Comparison of ENCODE assay signal across 10 mouse cellular contexts in genomic region chr11:59305821-59306215, GRCm38 (mm10). TPM values are rescaled to one million over a fixed set of nuclear protein-coding genes. Genes with fewer than 3 reads are reported as not detected.
A peak's percentile ranks its signal among the peaks of the same experiment; 100 is the strongest.
DNase-seq lines count a peak whose midpoint lies in the region; ATAC-seq and TF ChIP-seq lines count a peak whose summit lies in the region.
"Had no signal": no experiment of that assay in that cellular context is flagged by ENCODE, and none has a peak within 500 bp of the region (broad histone marks: within the 10 kb centered on the region; RNA-seq: fewer than 3 reads in every experiment).

No protein-coding gene starts in this region.

- no peaks in the 10 kb centered on the region for H3K36me3 ChIP-seq in heart, embryonic 14.5 days (ENCODE audit: control insufficient read depth, insufficient read depth, low read length)
- H3K36me3 ChIP-seq in heart, adult 2 months (ENCODE audit: control insufficient read depth, insufficient read depth, low read length) = no peaks in the 10 kb centered on the region
- H3K36me3 ChIP-seq in ES-Bruce4 (ENCODE audit: control insufficient read depth, insufficient read depth, low read length, poor library complexity, severe bottlenecking) = no peaks in the 10 kb centered on the region
- H3K36me3 ChIP-seq in forebrain, embryonic 11.5 days (ENCODE audit: control insufficient read depth, insufficient read depth, low read length) = no peaks in the 10 kb centered on the region
- no peaks in the 10 kb centered on the region for H3K36me3 ChIP-seq in limb, embryonic 12.5 days

- no peak for ATAC-seq in heart, embryonic 14.5 days (ENCODE audit: insufficient number of reproducible peaks, insufficient read depth, low FRiP score, low read depth)
- ATAC-seq in forebrain, embryonic 11.5 days (replicated peaks; ENCODE audit: low FRiP score) = no peak
- no peak for ATAC-seq in limb, embryonic 12.5 days (ENCODE audit: insufficient number of reproducible peaks, insufficient read depth, low FRiP score, low TSS enrichment, low read depth)
- no peak for ATAC-seq in erythroid progenitor cell, adult 5-6 weeks (replicated peaks; ENCODE audit: low FRiP score, poor library complexity, severe bottlenecking)
- ATAC-seq: inflammation-experienced regulatory T-cells, adult 6 months had no signal

- no peak overlapping the region for H3K27ac ChIP-seq in heart, embryonic 14.5 days (replicated peaks in 1 of 2; ENCODE audit: control insufficient read depth in 1 of 2, insufficient read depth in 1 of 2, low read depth in 2 of 2, low read length in 2 of 2)
- no peak overlapping the region for H3K27ac ChIP-seq in heart, adult 2 months
- no peak overlapping the region for H3K27ac ChIP-seq in ES-Bruce4 (ENCODE audit: insufficient read depth, low read length)
- no peak overlapping the region for H3K27ac ChIP-seq in forebrain, embryonic 11.5 days (ENCODE audit: low read depth, low read length)
- no peak overlapping the region for H3K27ac ChIP-seq in limb, embryonic 12.5 days

- peak overlapping the region in 1 of 2 experiments; percentile 65; a peak in 1 of 4 replicates for H3K4me3 ChIP-seq in heart, embryonic 14.5 days (ENCODE audit: control insufficient read depth in 1 of 2, insufficient read depth in 1 of 2, low read depth in 1 of 2, low read length in 2 of 2)
- H3K4me3 ChIP-seq in heart, adult 2 months = no peak overlapping the region; the same call in 1 of the 2 replicates
- peak overlapping the region; percentile 65 for H3K4me3 ChIP-seq in ES-Bruce4 (ENCODE audit: low read depth, low read length)
- H3K4me3 ChIP-seq in forebrain, embryonic 11.5 days (ENCODE audit: low read depth, low read length) = no peak overlapping the region
- peak overlapping the region; percentile 69 for H3K4me3 ChIP-seq in limb, embryonic 12.5 days (replicated peaks)

- no peak overlapping the region for H3K9ac ChIP-seq in heart, embryonic 14.5 days (ENCODE audit: low read length)
- H3K9ac ChIP-seq in heart, adult 2 months (ENCODE audit: low read depth, low read length) = no peak overlapping the region
- peak overlapping the region; percentile 87; the same call in 1 of the 2 replicates for H3K9ac ChIP-seq in ES-Bruce4 (ENCODE audit: low read depth, poor library complexity, severe bottlenecking)
- no peak overlapping the region for H3K9ac ChIP-seq in forebrain, embryonic 11.5 days (ENCODE audit: low read length)
- H3K9ac ChIP-seq in limb, embryonic 12.5 days (replicated peaks) = 0 out of 2 replicates have a peak overlapping the region, but pooled peaks have one; percentile 40

- peak overlapping the region; percentile 95 for H3K4me2 ChIP-seq in heart, embryonic 14.5 days (ENCODE audit: low read length)
- peak overlapping the region; percentile 78; the same call in 1 of the 2 replicates for H3K4me2 ChIP-seq in forebrain, embryonic 11.5 days (ENCODE audit: low read depth, low read length, severe bottlenecking)
- H3K4me2 ChIP-seq in limb, embryonic 12.5 days = peak overlapping the region; percentile 92

- no peaks in the 10 kb centered on the region for H3K79me2 ChIP-seq in heart, adult 2 months (replicated peaks; ENCODE audit: control insufficient read depth, insufficient read depth, low read length)

- intact Hi-C loops in heart, adult 2 months (cut with DNase I) = loop anchor here (5.0 kb wide), 2 partner anchors 61 to 261 kb away; no protein-coding TSS in a partner anchor

- peaks cover 11 to 30% of the 10 kb centered on the region in 2 experiments; a peak in 3 of 4 replicates for H3K4me1 ChIP-seq in heart, embryonic 14.5 days (ENCODE audit: control insufficient read depth in 2 of 2, insufficient read depth in 2 of 2, low read length in 2 of 2)
- peaks cover 2% of the 10 kb centered on the region; the same call in 1 of the 2 replicates for H3K4me1 ChIP-seq in heart, adult 2 months (ENCODE audit: control insufficient read depth, insufficient read depth, low read length)
- peaks cover 5% of the 10 kb centered on the region for H3K4me1 ChIP-seq in ES-Bruce4 (ENCODE audit: control insufficient read depth, insufficient read depth, low read length)
- H3K4me1 ChIP-seq in forebrain, embryonic 11.5 days (replicated peaks; ENCODE audit: control insufficient read depth, insufficient read depth, low read length) = peaks cover 26% of the 10 kb centered on the region
- peaks cover 50% of the 10 kb centered on the region for H3K4me1 ChIP-seq in limb, embryonic 12.5 days (replicated peaks)

- TF ChIP-seq EP300 in heart, adult 2 months (IDR thresholded peaks at IDR 0.05; ENCODE audit: insufficient read depth, low read depth, low read length) = no peak
- no peak for TF ChIP-seq EP300 in ES-Bruce4 (IDR thresholded peaks at IDR 0.05; ENCODE audit: insufficient read depth, low read depth, low read length)

- no peak for TF ChIP-seq POLR2A in heart, adult 2 months (IDR thresholded peaks at IDR 0.05; ENCODE audit: insufficient read depth, low read depth, low read length)
- no peak for TF ChIP-seq POLR2A in ES-Bruce4 (IDR thresholded peaks at IDR 0.05; ENCODE audit: insufficient read depth, low read length)

- 12% methylated on average over 10 of the region's 10 CpGs for WGBS in heart, embryonic 14.5 days
- 13% methylated on average over 10 of the region's 10 CpGs for WGBS in heart, adult 2 months
- WGBS in forebrain, embryonic 11.5 days = 8% methylated on average over 10 of the region's 10 CpGs
- WGBS in limb, embryonic 12.5 days = 10% methylated on average over 10 of the region's 10 CpGs

- H3K9me3 ChIP-seq in heart, embryonic 14.5 days (ENCODE audit: control insufficient read depth, low read length) = no peaks in the 10 kb centered on the region
- no peaks in the 10 kb centered on the region for H3K9me3 ChIP-seq in ES-Bruce4 (replicated peaks; ENCODE audit: control insufficient read depth, insufficient read depth, low read length, poor library complexity, severe bottlenecking)
- H3K9me3 ChIP-seq in forebrain, embryonic 11.5 days (ENCODE audit: control insufficient read depth, low read length) = no peaks in the 10 kb centered on the region
- no peaks in the 10 kb centered on the region for H3K9me3 ChIP-seq in limb, embryonic 12.5 days

- TF ChIP-seq CTCF in heart, adult 2 months (IDR thresholded peaks at IDR 0.05) = no peak
- TF ChIP-seq CTCF in ES-Bruce4 (IDR thresholded peaks at IDR 0.05; ENCODE audit: low read depth, low read length) = no peak

- no peak for DNase-seq in heart, adult 2 months
- DNase-seq in forebrain, embryonic 11.5 days (ENCODE audit: low spot score) = peak; percentile 66
- DNase-seq in cerebellum, postnatal 25 days = no peak
- DNase-seq in right cerebral cortex, postnatal 4 days = no peak

- H3K27me3 ChIP-seq in heart, embryonic 14.5 days (ENCODE audit: control insufficient read depth, insufficient read depth, low read length) = peaks cover 60% of the 10 kb centered on the region
- no peaks in the 10 kb centered on the region for H3K27me3 ChIP-seq in heart, adult 2 months (ENCODE audit: control insufficient read depth, insufficient read depth, low read length)
- peaks cover 8% of the 10 kb centered on the region for H3K27me3 ChIP-seq in ES-Bruce4 (ENCODE audit: control insufficient read depth, insufficient read depth, low read length, poor library complexity, severe bottlenecking)
- peaks cover 46% of the 10 kb centered on the region for H3K27me3 ChIP-seq in forebrain, embryonic 11.5 days (ENCODE audit: control insufficient read depth, insufficient read depth, low read length)
- H3K27me3 ChIP-seq in limb, embryonic 12.5 days = peaks cover 71% of the 10 kb centered on the region

RNA-seq across cellular contexts. Expression of gene Wnt9a, which starts 0.9 kb away (rescaled TPM):
- polyA plus RNA-seq in heart, embryonic 14.5 days (2014; fragmentation: Nextera tagmentation; extraction: Ambion mirVana) = 0.97 and 1.2 TPM in 2 replicates
- total RNA-seq in heart, adult 2 months (2021) = 1 to 10 TPM; 4.3 to 4.6 TPM
- polyA plus RNA-seq in heart, adult 2 months (2012; rRNA removed) = 4.6 and 7.2 TPM in 2 replicates
- polyA plus RNA-seq in ES-Bruce4 (2011; ENCODE audit: insufficient read depth, insufficient read length, low read depth, missing spikeins) = 6.5 and 6.8 TPM in 2 replicates
- polyA plus RNA-seq in forebrain, embryonic 11.5 days (2014; fragmentation: Nextera tagmentation; extraction: Ambion mirVana) = 4.3 and 4.7 TPM in 2 replicates
- polyA plus RNA-seq in limb, embryonic 12.5 days (2016; fragmentation: Nextera tagmentation; extraction: Ambion mirVana) = 5.0 and 5.6 TPM in 2 replicates
- not detected in 2 replicates for total RNA-seq in erythroid progenitor cell, adult 5-6 weeks (2015; ENCODE audit: low replicate concordance)
- total RNA-seq in erythroid progenitor cell, adult 5-6 weeks (2017; ENCODE audit: low replicate concordance) = not detected in 2 replicates
- total RNA-seq: common myeloid progenitor, adult 5-6 weeks had no signal
- polyA plus RNA-seq: inflammation-experienced regulatory T-cells, adult 6 months had no signal

RNA-seq across cellular contexts. Expression of gene Wnt3a, which starts 15.3 kb away (rescaled TPM):
- not detected in 2 replicates for polyA plus RNA-seq in heart, embryonic 14.5 days (2014; fragmentation: Nextera tagmentation; extraction: Ambion mirVana)
- not detected for total RNA-seq in heart, adult 2 months (2021)
- not detected in 2 replicates for polyA plus RNA-seq in heart, adult 2 months (2012; rRNA removed)
- polyA plus RNA-seq in ES-Bruce4 (2011; ENCODE audit: insufficient read depth, insufficient read length, low read depth, missing spikeins) = 0.36 and 0.64 TPM in 2 replicates
- polyA plus RNA-seq in forebrain, embryonic 11.5 days (2014; fragmentation: Nextera tagmentation; extraction: Ambion mirVana) = 4.9 and 5.9 TPM in 2 replicates
- polyA plus RNA-seq in limb, embryonic 12.5 days (2016; fragmentation: Nextera tagmentation; extraction: Ambion mirVana) = 1.6 and 2.6 TPM in 2 replicates
- not detected in 2 replicates for total RNA-seq in erythroid progenitor cell, adult 5-6 weeks (2015; ENCODE audit: low replicate concordance)
- not detected in 2 replicates for total RNA-seq in erythroid progenitor cell, adult 5-6 weeks (2017; ENCODE audit: low replicate concordance)
- total RNA-seq: common myeloid progenitor, adult 5-6 weeks had no signal

Comparison
In these comparisons a context has a peak if more than half of its experiments do, and no peak if none do; other contexts are left out.
1. H3K4me3 ChIP-seq: peak in ES-Bruce4 (single experiment) and limb, embryonic 12.5 days (single experiment); none in heart, adult 2 months (single experiment) and forebrain, embryonic 11.5 days (single experiment).
2. H3K9ac ChIP-seq: peak in ES-Bruce4 (single experiment) and limb, embryonic 12.5 days (single experiment); none in heart, embryonic 14.5 days (single experiment), heart, adult 2 months (single experiment) and forebrain, embryonic 11.5 days (single experiment).
3. Peak in every context shown above with its lines, with median percentiles within 50 percentile points of each other: H3K4me2 ChIP-seq.